Mouse (Mus musculus): ENCODE data around the gene Mylk3.

Mylk3 gene

GRCm38 (mm10) chr8:85386205-85386604 lies at the start of gene Mylk3:
Gene Mylk3, minus strand, starts transcription at chr8:85386345.
- DNase-seq, result no peak

GRCm38 (mm10) chr8:85435736-85436135 lies 49.6 kb upstream of the Mylk3 start:
- DNase-seq, result peak; percentile 43

GRCm38 (mm10) chr8:85434817-85435216 lies 48.7 kb upstream of the Mylk3 start:
- no peak for DNase-seq

- no peak for DNase-seq
Measured at GRCm38 (mm10) chr8:85433017-85433393, 46.9 kb upstream of the Mylk3 start.

- peak; percentile 98 for DNase-seq
Measured at GRCm38 (mm10) chr8:85432168-85433016, 46.2 kb upstream of the Mylk3 start, which contains the start of gene 4921524J17Rik. Gene 4921524J17Rik, minus strand, starts transcription at chr8:85432833.

GRCm38 (mm10) chr8:85431281-85432167 lies 45.4 kb upstream of the Mylk3 start:
- DNase-seq, result peak; percentile 11

- DNase-seq, result peak; percentile 28
Measured at GRCm38 (mm10) chr8:85430801-85431200, 44.7 kb upstream of the Mylk3 start.

- DNase-seq, result peak; percentile 22
Measured at GRCm38 (mm10) chr8:85429219-85429618, 43.1 kb upstream of the Mylk3 start.

GRCm38 (mm10) chr8:85427026-85427425 lies 40.9 kb upstream of the Mylk3 start:
- DNase-seq, result no peak

- DNase-seq, result no peak
Measured at GRCm38 (mm10) chr8:85421329-85421728, 35.2 kb upstream of the Mylk3 start.

GRCm38 (mm10) chr8:85408526-85408925 lies 22.4 kb upstream of the Mylk3 start:
- DNase-seq, result no peak

- peak; percentile 50 for DNase-seq
Measured at GRCm38 (mm10) chr8:85408053-85408505, 21.9 kb upstream of the Mylk3 start.

GRCm38 (mm10) chr8:85405961-85406360 lies 19.8 kb upstream of the Mylk3 start:
- DNase-seq, result no peak

GRCm38 (mm10) chr8:85405418-85405817 lies 19.3 kb upstream of the Mylk3 start:
- peak; percentile 37 for DNase-seq

GRCm38 (mm10) chr8:85398548-85398947 lies 12.4 kb upstream of the Mylk3 start:
- no peak for DNase-seq

GRCm38 (mm10) chr8:85397508-85397907 lies 11.4 kb upstream of the Mylk3 start:
- peak; percentile 65 for DNase-seq

- DNase-seq, result no peak
Measured at GRCm38 (mm10) chr8:85396432-85397079, 10.4 kb upstream of the Mylk3 start.

GRCm38 (mm10) chr8:85395681-85396431 lies 9.7 kb upstream of the Mylk3 start:
- no peak for DNase-seq

- DNase-seq, result no peak
Measured at GRCm38 (mm10) chr8:85395017-85395416, 8.9 kb upstream of the Mylk3 start.

GRCm38 (mm10) chr8:85393199-85393598 lies 7.1 kb upstream of the Mylk3 start:
- DNase-seq, result no peak

GRCm38 (mm10) chr8:85391438-85391837 lies 5.3 kb upstream of the Mylk3 start:
- DNase-seq, result no peak

- no peak for DNase-seq
Measured at GRCm38 (mm10) chr8:85381926-85382325, 4.2 kb downstream of the Mylk3 start.

All from retina, postnatal 1 day (tissue).